Mouse (Mus musculus): ENCODE results near the gene Fam83e.

The Fam83e gene

GRCm38 (mm10) chr7:45720413-45721233 is at the start of gene Fam83e:
TSS of gene Fam83e (plus strand) at chr7:45721212.
- no peak for DNase-seq

- DNase-seq: no peak
Measured at GRCm38 (mm10) chr7:45677627-45678295, 43.3 kb upstream of the Fam83e start.

- DNase-seq: no peak
Measured at GRCm38 (mm10) chr7:45678513-45678912, 42.5 kb upstream of the Fam83e start.

GRCm38 (mm10) chr7:45679966-45680621 is 40.9 kb upstream of the Fam83e start:
- no peak for DNase-seq

GRCm38 (mm10) chr7:45681046-45681736 is 39.8 kb upstream of the Fam83e start:
- DNase-seq: no peak

- peak; percentile 90 for DNase-seq
Measured at GRCm38 (mm10) chr7:45682144-45683126, 38.6 kb upstream of the Fam83e start.

- DNase-seq: peak; percentile 50
Measured at GRCm38 (mm10) chr7:45683396-45684050, 37.5 kb upstream of the Fam83e start, which contains the start of gene Ntn5. TSS of gene Ntn5 (plus strand) at chr7:45684022.

- DNase-seq: no peak
Measured at GRCm38 (mm10) chr7:45685811-45686210, 35.2 kb upstream of the Fam83e start.

- DNase-seq: no peak
Measured at GRCm38 (mm10) chr7:45686841-45687240, 34.2 kb upstream of the Fam83e start.

- DNase-seq: no peak
Measured at GRCm38 (mm10) chr7:45689099-45689498, 31.9 kb upstream of the Fam83e start.

- no peak for DNase-seq
Measured at GRCm38 (mm10) chr7:45689800-45690199, 31.2 kb upstream of the Fam83e start.

- DNase-seq: no peak
Measured at GRCm38 (mm10) chr7:45692364-45692763, 28.6 kb upstream of the Fam83e start.

- no peak for DNase-seq
Measured at GRCm38 (mm10) chr7:45693921-45694591, 27.0 kb upstream of the Fam83e start, which contains the start of gene Sec1. TSS of gene Sec1 (minus strand) at chr7:45694402.

GRCm38 (mm10) chr7:45695098-45695497 is 25.9 kb upstream of the Fam83e start:
- DNase-seq: peak; percentile 53

- no peak for DNase-seq
Measured at GRCm38 (mm10) chr7:45697894-45698293, 23.1 kb upstream of the Fam83e start.

GRCm38 (mm10) chr7:45699523-45700141 is 21.4 kb upstream of the Fam83e start, which contains the start of gene Car11:
TSS of gene Car11 (plus strand) at chr7:45699843.
- DNase-seq: peak; percentile 42

GRCm38 (mm10) chr7:45700301-45701015 is 20.6 kb upstream of the Fam83e start:
- DNase-seq: peak; percentile 80

- DNase-seq: no peak
Measured at GRCm38 (mm10) chr7:45701072-45701471, 19.9 kb upstream of the Fam83e start.

- no peak for DNase-seq
Measured at GRCm38 (mm10) chr7:45701607-45702006, 19.4 kb upstream of the Fam83e start.

All from thymus, postnatal 14 days (tissue).